Mouse (Mus musculus) intestine, postnatal 0 days (tissue): ENCODE results near the gene Map3k20. TPM values are rescaled to one million over a fixed set of nuclear protein-coding genes. Genes with fewer than 3 reads are reported as not detected.

Experiments
- ATAC-seq: fragments of 200-750 bp; cut with Nextera tagmentation; 2 replicates; pipeline ENCODE4 v1.8.0; 2017; ENCODE audit warnings: mild to moderate bottlenecking, moderate TSS enrichment, moderate library complexity
- H3K27ac ChIP-seq: fragments of 300-500 bp; sonication (generic); 2 replicates; pipeline ENCODE4 v1.5.1; 2014; ENCODE audit warnings: mild to moderate bottlenecking, low read depth, low read length, moderate library complexity
- H3K27me3 ChIP-seq: fragments of 300-500 bp; sonication (generic); replicated peaks from 2 replicates; pipeline ENCODE4 v1.6.1; 2014; ENCODE audit warnings: low read length, mixed read lengths; ENCODE audit not compliant: control insufficient read depth, insufficient read depth
- H3K36me3 ChIP-seq: fragments of 300-500 bp; sonication (generic); 2 replicates; pipeline ENCODE4 v1.6.1; 2014; ENCODE audit warnings: mild to moderate bottlenecking, moderate library complexity; ENCODE audit not compliant: control insufficient read depth, insufficient read depth
- H3K4me1 ChIP-seq: fragments of 300-500 bp; sonication (generic); replicated peaks from 2 replicates; pipeline ENCODE4 v1.6.1; 2014; ENCODE audit warnings: antibody characterized with exemption, low read length, mixed read lengths; ENCODE audit not compliant: control insufficient read depth, insufficient read depth
- H3K4me2 ChIP-seq: fragments of 300-500 bp; sonication (generic); replicated peaks from 2 replicates; pipeline ENCODE4 v1.6.1; 2014; ENCODE audit warnings: low read depth, mild to moderate bottlenecking, moderate library complexity
- H3K4me3 ChIP-seq: fragments of 300-500 bp; sonication (generic); 2 replicates; pipeline ENCODE4 v1.5.1; 2014; ENCODE audit warnings: low read depth, low read length
- H3K9ac ChIP-seq: fragments of 300-500 bp; sonication (generic); 2 replicates; pipeline ENCODE4 v1.6.1; 2014; ENCODE audit warnings: mild to moderate bottlenecking, low read depth, low read length
- H3K9me3 ChIP-seq: fragments of 300-500 bp; sonication (generic); 2 replicates; pipeline ENCODE4 v1.6.1; 2016; ENCODE audit warnings: mixed run types; ENCODE audit not compliant: control insufficient read depth
- CTCF ChIP-seq: sonication (generic); IDR thresholded peaks from 2 replicates; pipeline ENCODE4 v1.5.1; 2016; ENCODE audit warnings: low read depth, mild to moderate bottlenecking, control low read depth, antibody characterized with exemption, moderate library complexity
- WGBS: fragments of 180-500 bp; shearing (Covaris S2); extraction: QIAGEN DNeasy Blood & Tissue Kit; methylation state at CpG from one replicate; pipeline ENCODE4 v1.1.7; 2014; 5-methylcytosine and 5-hydroxymethylcytosine counted together
- polyA plus RNA-seq: library from polyadenylated mRNA; unstranded; fragments of >200 nt; fragmentation: Nextera tagmentation; extraction: Ambion mirVana; gene quantifications from 2 replicates; pipeline ENCODE4 v1.2.1, GENCODE M21; 2015

Gene Map3k20
- polyA plus RNA-seq, 1 experiment from 2014 or later, result 9.0 TPM

GRCm38 (mm10) chr2:72446106-72446505 is 160.7 kb downstream of the Map3k20 start:
- Histone ChIP-seq H3K27ac (no peak overlapping the region), H3K9ac (no peak overlapping the region), H3K36me3 (peaks cover 11% of the 10 kb centered on the region), H3K4me1 (no peaks in the 10 kb centered on the region), H3K27me3 (no peaks in the 10 kb centered on the region), H3K9me3 (no peaks in the 10 kb centered on the region), H3K4me3 (no peak overlapping the region), H3K4me2 (no peak overlapping the region)
- 91% methylated on average over 3 of the region's 3 CpGs for WGBS
- no peak for ATAC-seq
- TF ChIP-seq CTCF, result no peak

- H3K27ac ChIP-seq, result no peak overlapping the region
- peaks cover 6% of the 10 kb centered on the region for H3K36me3 ChIP-seq
- no peak overlapping the region for H3K4me2 ChIP-seq
- H3K9ac ChIP-seq, result no peak overlapping the region
- H3K9me3 ChIP-seq, result no peaks in the 10 kb centered on the region
- ATAC-seq, result no peak
- H3K27me3 ChIP-seq, result no peaks in the 10 kb centered on the region
- no peak for TF ChIP-seq CTCF
- WGBS, result 40% methylated on average over 5 of the region's 5 CpGs
- no peak overlapping the region for H3K4me3 ChIP-seq
- no peaks in the 10 kb centered on the region for H3K4me1 ChIP-seq
Measured at GRCm38 (mm10) chr2:72446615-72447014, 161.2 kb downstream of the Map3k20 start.

- TF ChIP-seq CTCF, result no peak
- no peaks in the 10 kb centered on the region for H3K4me1 ChIP-seq
- ATAC-seq, result no peak
- H3K27me3 ChIP-seq, result no peaks in the 10 kb centered on the region
- H3K9me3 ChIP-seq, result no peaks in the 10 kb centered on the region
- no peak overlapping the region for H3K4me2 ChIP-seq
- no peak overlapping the region for H3K4me3 ChIP-seq
- WGBS, result 56% methylated on average over 3 of the region's 3 CpGs
- no peak overlapping the region for H3K27ac ChIP-seq
- no peaks in the 10 kb centered on the region for H3K36me3 ChIP-seq
- no peak overlapping the region for H3K9ac ChIP-seq
Measured at GRCm38 (mm10) chr2:72453563-72453962, 168.1 kb downstream of the Map3k20 start.

GRCm38 (mm10) chr2:72456189-72456588 is 170.8 kb downstream of the Map3k20 start:
- Histone ChIP-seq H3K27ac (no peak overlapping the region), H3K4me1 (no peaks in the 10 kb centered on the region), H3K36me3 (no peaks in the 10 kb centered on the region), H3K27me3 (no peaks in the 10 kb centered on the region), H3K4me3 (no peak overlapping the region), H3K4me2 (no peak overlapping the region), H3K9ac (no peak overlapping the region), H3K9me3 (no peaks in the 10 kb centered on the region)
- WGBS, result 57% methylated on average over 1 of the region's 1 CpGs
- no peak for ATAC-seq
- TF ChIP-seq CTCF, result no peak

GRCm38 (mm10) chr2:72464376-72465014 is 179.1 kb downstream of the Map3k20 start:
- Histone ChIP-seq H3K4me1 (no peaks in the 10 kb centered on the region), H3K9ac (no peak overlapping the region), H3K9me3 (no peaks in the 10 kb centered on the region), H3K36me3 (no peaks in the 10 kb centered on the region), H3K27me3 (no peaks in the 10 kb centered on the region), H3K4me3 (no peak overlapping the region), H3K27ac (no peak overlapping the region), H3K4me2 (no peak overlapping the region)
- 39% methylated on average over 7 of the region's 7 CpGs for WGBS
- no peak for TF ChIP-seq CTCF
- ATAC-seq, result no peak

GRCm38 (mm10) chr2:72467604-72468003 is 182.2 kb downstream of the Map3k20 start:
- no peak for ATAC-seq
- H3K36me3 ChIP-seq, result no peaks in the 10 kb centered on the region
- H3K27ac ChIP-seq, result no peak overlapping the region
- no peak overlapping the region for H3K4me2 ChIP-seq
- H3K9me3 ChIP-seq, result no peaks in the 10 kb centered on the region
- TF ChIP-seq CTCF, result no peak
- WGBS, result 55% methylated on average over 1 of the region's 1 CpGs
- H3K9ac ChIP-seq, result no peak overlapping the region
- no peak overlapping the region for H3K4me3 ChIP-seq
- 0 out of 2 replicates have a peak, but pooled peaks cover 4% of the 10 kb centered on the region for H3K4me1 ChIP-seq
- no peaks in the 10 kb centered on the region for H3K27me3 ChIP-seq
